Mouse (Mus musculus) heart, postnatal 14 days (tissue): ENCODE results near the gene Ovol2. TPM values are rescaled to one million over a fixed set of nuclear protein-coding genes. Genes with fewer than 3 reads are reported as not detected.

Experiments
- DNase-seq, 2 experiments: peaks; one replicate each; pipeline ENCODE4 v3.0.0; 2021 to 2022
- intact Hi-C: fragments of 180-260 bp; cut with DNase I; formaldehyde crosslinking; loops from one replicate; pipeline ENCODE4 v1.15.1; 2025
- total RNA-seq, 2 experiments: library from RNA; stranded (reverse); gene quantifications; 2 replicates each; pipeline ENCODE4 v1.2.3; 2021

Ovol2 gene
- total RNA-seq, 2 experiments from 2014 or later, result not detected

DNA sequence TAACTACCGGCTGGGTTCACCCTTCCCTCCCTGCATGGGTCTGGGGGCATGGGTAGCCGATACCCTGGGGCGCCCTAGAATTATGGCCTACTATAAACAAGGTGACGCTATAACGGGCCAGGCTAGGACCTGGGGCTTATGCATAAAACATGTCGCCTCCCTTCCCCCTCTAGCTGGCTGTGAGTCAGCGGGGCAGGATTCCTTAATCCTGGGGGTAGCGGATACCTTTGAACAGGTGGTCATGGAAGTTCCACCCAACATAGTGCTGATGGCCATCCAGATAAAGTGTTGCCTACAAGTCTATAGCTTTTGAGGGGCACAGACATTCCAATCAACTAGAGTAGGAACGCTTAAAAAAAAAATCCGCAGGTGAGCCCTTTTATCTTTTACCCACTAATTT is 2.0 kb downstream of the Ovol2 start:
- intact Hi-C loops, result no loop called here
- no peak for DNase-seq

DNA sequence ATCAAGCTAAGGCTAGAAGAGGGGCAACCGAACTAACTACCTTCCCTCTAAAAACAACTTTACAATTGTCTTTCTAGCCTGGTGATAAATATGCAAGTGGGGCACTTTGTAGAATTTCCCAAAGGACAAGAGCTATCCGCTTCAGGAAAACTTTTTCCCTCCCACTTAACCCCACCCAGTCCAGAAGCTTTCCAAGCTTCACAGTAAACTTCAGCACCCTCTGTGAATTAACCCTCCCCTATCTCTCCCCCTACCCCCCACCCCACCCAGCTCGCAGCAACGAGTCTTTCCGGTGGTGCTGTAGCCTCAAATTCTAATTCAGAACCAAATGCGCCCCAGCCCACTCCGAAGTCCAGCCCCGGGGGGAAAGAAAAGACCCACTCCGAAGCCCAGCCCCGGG is 2.5 kb downstream of the Ovol2 start:
- no peak for DNase-seq
- intact Hi-C loops, result no loop called here

DNA sequence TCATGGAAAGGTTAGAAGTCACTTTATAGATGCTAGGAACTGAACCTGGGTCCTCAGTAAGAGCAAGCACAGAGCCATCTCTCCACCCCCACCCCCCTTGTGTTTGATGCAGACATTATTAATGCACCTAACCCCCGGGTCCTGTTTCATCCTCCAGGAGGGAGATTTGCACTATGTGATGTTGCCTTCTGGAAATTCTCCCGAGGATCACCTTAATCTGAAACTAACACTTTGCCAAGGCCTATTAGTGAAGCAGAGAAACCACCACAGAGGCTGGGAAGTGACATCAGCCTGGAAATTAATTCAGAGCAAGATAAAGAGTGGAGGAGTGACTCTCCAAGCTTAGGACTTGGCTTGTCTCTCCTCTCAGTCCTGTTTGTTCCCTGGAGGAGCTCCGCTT is 7.7 kb downstream of the Ovol2 start:
- no peak for DNase-seq
- intact Hi-C loops, result no loop called here

DNA sequence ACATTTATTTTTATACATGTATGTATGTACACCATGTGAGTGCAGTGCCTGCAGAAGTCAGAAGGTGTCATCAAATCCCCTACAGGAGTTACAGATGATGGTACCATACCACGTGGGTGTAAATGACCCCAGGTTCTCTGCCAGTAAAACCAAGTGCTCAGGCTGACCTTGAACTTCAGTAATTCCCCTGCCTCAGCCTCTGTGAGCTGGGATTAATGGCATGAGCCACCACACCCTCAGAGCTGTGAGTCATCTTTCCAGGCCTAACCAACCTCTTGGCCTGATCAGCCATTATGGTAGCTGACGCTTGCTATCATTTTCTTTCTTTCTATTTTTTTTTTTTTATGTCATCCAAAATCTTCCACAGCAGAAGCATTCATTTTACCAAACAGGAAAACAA is 20.6 kb downstream of the Ovol2 start:
- intact Hi-C loops, result no loop called here
- no peak for DNase-seq

DNA sequence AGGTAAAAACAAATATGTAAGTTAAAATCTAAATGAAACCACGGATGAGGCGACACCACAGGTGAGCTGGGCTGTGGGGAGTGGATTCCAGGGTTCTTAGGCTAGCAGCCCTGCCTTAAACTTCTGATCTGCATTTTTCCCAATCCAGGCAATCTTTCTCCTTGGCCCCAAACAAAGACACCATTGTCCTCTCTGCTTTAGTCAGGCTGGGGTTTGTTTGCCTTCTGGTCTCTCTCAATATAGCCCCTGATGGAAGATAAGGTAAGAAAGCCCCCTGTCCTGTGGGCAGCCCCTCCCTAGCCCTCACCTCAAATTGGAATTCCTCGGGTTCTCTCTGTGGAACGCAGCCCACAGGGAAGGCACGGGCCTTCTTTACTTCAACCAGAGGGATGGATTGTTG is 21.7 kb downstream of the Ovol2 start:
- intact Hi-C loops, result no loop called here

DNA sequence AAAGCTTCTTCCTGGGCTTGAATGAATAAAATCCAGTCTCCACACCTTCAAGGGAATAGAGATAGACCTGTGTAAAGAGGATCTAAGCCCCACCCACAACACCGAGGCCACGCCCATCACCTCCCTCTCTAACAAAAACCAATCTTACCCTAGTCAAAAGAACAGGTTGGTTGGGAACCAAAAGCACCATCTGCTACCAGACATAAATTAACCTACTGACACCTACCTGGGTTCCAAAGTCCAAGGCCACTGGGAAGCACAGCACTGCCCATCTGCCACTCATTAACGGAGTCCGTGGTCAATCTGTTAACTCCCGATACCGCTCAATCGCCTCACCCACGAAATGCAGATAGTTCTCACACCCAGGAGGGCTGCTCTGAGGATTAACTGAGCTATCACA is 23.4 kb downstream of the Ovol2 start:
- intact Hi-C loops, result no loop called here

More for the DNA sequence above, 21.7 kb downstream of the Ovol2 start:
- DNase-seq, result no peak

DNA sequence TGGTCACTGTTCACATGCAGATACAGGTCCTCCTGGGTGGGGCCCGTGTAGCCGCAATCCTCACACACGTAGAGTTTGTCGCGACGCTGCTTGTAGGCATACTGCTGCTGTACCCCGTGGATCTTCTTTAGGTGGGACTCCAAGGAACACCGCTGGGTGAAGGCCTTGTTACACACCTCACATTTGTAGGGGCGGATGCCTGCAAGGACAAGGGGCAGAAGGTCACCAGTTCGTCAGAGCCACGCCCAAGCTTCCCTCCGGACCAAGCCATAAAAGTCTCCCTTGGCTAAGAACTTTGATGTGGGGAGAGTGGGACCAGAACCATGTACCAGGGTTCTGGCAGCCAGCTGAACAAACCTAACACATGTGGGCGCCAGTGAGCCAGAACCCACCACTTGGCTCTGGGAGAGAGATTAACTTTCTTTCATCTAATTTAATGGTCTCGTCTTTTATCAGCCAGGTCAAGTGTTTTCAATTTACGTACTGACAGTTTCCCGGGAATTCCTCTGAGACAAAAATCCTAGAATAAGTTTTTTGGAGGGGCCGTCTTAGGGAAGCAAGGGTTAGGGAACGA is 26.1 kb downstream of the Ovol2 start:
- intact Hi-C loops, result no loop called here
- no peak for DNase-seq

More for the DNA sequence above, 23.4 kb downstream of the Ovol2 start:
- no peak for DNase-seq

DNA sequence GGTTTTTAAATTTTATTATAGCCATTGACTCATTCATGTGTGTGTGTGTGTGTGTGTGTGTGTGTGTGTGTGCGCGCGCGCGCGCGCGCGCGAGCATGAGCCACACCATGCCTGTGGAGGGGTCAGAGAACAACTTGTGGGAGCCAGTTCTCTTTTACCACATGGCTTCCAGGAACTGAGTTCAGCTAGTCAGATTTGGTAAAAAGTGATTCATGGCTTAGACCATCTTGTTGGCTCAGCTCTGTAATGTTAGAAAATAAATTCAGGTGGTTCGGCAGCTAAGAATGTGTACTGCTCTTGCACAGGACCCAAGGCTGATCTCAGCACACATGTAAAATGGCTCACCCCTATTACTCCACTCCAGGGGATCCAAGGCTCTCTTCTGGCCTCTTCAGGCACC is 30.8 kb downstream of the Ovol2 start:
- DNase-seq, result no peak
- intact Hi-C loops, result loop anchor here (5.0 kb wide), 1 partner anchor 151 kb away; no protein-coding TSS in a partner anchor

DNA sequence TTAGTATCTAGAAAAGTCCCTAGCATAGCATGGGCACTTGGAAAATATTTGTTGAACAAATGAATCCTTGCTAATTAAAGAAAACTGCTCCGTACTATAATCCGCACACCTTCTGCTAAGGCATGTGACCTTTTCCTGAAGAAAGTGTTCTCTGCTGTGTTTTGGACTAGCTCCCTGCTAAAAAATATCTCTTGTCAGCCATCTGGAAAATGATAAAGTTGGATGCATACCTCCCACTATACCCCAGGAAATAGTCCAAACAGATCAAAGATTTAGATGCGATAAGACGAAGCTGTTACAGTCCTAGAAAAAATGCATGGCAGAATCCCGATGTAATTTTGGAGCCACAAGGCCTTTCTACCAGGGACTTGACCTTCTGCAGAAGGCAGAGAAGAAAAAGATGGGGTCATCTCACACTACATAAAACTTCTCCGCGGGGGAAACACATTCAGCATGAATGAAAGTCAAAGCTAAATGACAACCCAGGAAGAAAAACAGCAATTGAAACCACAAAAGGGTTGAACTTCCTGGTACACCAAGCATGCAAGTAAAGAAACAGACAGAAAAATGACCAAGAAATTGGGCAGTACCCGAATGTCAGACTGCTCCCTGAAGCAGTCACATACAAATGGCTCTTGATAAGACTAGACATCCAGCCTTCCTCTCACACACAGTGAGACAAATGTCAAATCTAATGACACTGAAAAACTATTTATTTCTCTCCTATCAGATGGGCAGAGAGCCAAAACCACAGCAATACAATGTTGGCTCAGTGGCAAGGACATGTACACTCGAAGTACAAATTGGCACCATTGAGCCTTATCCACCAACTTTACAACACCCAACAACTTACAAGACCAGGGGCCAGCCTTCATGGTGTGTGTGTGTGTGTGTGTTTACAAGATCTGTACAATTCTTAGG is 31.9 kb downstream of the Ovol2 start:
- DNase-seq, result no peak
- intact Hi-C loops, result loop anchor here (5.0 kb wide), 1 partner anchor 152 kb away; no protein-coding TSS in a partner anchor

DNA sequence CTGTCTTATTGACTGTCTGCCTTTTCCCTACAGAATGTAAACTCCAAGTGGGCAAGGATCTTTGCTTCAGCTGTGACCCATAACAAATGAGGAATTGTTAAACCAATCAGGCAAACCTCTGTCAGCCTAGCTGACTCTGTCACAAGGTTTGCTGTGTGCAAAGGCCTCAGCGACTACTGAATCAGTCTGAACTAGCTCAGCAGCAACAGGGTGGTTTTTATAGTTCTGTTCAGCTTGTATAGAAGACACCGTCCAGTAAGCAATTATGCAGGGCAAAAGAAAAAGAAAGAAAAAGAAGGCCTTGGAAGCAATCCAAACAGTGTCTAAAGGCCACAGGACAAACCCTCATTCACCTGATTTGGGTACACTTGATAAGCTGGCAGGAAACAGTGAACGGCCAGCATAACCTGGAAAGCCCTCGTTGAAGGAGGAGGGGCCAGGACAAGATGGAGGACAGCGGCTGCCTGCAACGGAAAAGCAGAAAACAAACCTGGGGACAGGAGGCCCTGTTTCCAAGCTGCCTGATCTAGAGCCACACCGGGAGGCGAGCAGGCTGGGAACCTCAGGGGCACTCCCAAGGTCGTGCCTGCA is 36.7 kb downstream of the Ovol2 start:
- intact Hi-C loops, result no loop called here

DNA sequence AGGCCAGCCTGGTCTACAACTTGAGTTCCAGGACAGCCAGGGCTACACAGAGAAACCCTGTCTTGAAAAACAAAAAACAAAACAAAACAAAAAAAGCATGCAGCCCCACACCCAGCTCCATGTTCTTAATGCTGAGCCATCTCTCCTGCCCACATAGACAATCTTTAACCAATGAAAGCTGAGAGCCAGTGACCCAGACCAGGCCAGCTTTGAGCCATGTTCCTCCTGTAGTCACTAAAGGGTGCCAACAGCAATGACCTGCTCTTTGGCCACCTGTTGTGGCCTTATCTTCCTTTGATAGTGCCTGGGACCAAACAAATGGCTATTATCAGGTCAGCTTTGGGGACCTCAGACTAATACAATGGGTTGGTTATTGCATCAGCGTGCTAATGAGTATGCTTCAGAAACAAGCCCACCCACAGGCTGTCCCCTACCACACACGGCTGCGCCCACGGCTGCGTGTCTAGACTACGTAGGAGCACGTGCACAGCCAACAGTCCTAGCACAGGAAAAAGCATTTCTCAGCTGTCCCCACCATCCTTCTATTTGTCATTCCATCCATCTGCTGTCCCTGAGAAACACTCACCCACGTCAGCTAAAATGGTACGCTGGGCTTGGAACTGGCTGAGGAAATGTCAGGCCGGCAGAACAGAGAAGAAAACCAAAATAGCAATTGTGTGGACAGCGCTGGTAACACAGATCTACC is 40.2 kb downstream of the Ovol2 start:
- no peak for DNase-seq
- intact Hi-C loops, result no loop called here

More for the DNA sequence above, 36.7 kb downstream of the Ovol2 start:
- DNase-seq, result no peak

DNA sequence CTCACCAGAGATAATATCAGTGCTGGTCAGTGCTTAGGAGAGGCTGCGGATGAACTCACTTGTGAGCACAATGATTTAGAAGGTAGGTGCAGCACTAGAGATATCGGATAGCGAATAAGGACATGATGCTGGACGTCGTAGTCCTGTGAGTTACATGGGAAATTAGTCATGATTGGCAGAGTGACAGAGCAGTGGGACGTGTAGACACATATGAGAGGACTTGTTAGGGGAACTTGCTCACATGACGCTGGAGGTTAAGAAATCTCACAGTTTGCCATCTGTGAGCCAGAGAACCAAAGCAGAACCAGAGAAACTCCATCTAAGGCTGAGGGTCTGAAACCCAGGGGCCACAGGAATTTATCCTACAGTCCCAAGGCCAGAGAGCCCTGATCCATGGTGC is 41.6 kb downstream of the Ovol2 start:
- intact Hi-C loops, result no loop called here
- DNase-seq, result no peak

DNA sequence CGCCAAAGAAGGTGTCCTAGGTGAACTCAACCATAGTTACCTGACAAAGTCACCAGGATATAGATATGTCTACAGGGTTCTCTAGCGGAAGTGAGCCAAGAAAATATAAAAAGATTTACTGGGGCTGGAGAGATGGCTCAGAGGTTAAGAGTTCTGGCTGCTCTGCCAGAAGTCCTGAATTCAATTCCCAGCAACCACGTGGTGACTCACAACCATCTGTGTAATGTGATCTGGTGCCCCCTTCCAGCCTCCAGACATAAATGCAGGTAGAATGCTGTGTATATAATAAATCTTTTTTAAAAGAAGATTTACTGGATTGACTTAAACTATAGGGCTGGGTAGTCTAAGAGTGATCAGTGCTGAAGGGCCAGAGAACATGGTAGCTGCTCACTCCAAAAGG is 50.5 kb downstream of the Ovol2 start:
- intact Hi-C loops, result no loop called here
- no peak for DNase-seq

DNA sequence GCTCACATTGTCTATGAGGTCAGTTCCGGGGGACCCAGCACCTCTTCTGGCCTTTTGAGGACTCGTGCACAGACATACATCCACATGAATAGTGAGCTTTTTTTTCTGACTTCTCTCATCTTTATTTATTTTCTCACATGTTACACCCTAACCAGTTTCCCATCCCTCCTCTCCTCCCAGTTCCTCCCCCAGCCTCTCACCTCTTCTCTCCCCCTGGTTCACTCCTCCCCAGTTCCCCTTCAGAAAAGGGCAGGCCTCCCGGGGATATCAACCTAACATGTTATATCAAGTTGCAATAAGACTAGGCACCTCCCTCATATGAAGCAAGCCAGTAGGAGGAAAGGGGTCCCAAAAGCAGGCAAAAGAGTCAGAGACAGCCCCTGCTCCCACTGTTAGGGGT is 51.4 kb downstream of the Ovol2 start:
- intact Hi-C loops, result no loop called here
- DNase-seq, result no peak

DNA sequence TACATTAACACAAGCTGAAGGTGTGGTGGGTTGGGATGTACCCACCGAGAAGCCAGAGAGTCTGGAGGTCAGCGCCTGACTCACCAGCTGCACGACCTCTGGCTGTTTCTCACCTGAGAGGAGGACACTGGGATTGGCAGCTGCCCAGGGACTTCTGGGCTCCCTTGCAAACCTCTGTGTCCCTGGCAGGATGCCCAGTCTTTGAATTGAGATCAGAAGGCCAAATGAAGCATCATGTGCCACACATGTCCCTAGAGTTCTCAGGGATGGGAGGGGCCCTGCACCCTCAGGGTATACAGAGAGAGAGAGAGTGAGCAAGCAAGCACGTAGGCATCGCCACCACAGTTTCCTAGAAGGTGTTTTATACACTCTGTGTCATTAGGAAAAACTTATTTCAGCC is 52.2 kb downstream of the Ovol2 start:
- intact Hi-C loops, result no loop called here
- peak; percentile 80 to 83 for DNase-seq

DNA sequence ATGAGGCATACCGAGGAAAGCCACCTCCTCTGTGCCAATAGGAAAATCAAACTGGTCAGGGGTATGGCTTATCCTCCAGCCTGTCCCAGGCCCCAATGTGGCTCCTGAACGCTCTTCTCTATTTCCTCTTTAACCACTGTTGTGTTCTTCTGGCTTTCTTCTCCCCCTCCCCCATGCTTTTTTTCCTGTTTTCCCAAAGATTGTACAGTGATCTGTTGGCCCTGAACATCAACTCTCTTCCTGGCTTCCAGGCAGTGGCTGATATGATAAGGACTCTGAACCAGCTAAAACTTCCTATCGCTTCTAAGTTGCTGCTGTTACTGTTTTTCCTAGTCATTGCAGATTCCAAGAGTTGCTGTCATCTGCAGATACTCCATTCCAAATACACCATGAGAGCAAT is 55.1 kb downstream of the Ovol2 start:
- intact Hi-C loops, result no loop called here
- DNase-seq, result no peak

DNA sequence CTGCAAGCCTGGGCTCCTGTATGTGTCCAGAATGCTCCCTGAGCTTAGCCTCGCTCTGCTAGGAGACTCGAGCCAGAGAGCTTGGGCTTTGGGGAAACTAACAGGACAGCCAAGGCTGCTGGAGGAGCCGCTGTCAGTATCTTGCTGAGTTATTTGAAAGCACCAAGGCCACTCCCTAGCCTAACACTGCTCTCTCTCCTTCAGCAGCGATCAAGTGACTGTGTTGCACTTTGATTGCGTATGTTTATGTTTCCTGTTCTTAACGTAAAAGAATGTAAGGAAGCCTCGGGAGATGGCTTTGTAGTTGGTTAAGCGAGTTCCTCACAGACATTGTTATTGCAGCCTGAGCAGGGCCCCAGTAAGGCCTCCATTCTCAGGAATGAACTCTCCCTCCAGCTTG is 57.2 kb downstream of the Ovol2 start:
- intact Hi-C loops, result loop anchor here (5.0 kb wide), 1 partner anchor 272 kb away; no protein-coding TSS in a partner anchor
- no peak for DNase-seq

DNA sequence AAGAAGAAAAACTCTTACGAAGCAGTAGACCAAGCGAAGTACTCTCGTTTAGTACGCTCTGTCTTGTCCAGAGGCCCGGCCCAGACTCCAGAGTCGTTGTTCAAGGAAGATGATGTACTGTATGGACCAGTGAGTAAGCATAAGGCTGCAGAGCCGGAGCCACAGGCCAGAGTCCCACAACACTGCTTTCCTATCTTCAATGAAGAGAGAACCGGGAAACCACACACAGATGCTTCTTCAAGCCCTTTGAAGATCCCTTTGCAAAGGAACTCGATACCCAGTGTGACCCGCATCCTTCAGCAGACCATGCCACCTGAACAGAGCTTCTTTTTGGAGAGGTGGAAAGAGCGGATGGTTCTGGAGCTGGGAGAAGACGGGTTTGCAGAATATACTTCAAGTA is 59.9 kb downstream of the Ovol2 start:
- intact Hi-C loops, result loop anchor here (5.0 kb wide), 1 partner anchor 270 kb away; no protein-coding TSS in a partner anchor

DNA sequence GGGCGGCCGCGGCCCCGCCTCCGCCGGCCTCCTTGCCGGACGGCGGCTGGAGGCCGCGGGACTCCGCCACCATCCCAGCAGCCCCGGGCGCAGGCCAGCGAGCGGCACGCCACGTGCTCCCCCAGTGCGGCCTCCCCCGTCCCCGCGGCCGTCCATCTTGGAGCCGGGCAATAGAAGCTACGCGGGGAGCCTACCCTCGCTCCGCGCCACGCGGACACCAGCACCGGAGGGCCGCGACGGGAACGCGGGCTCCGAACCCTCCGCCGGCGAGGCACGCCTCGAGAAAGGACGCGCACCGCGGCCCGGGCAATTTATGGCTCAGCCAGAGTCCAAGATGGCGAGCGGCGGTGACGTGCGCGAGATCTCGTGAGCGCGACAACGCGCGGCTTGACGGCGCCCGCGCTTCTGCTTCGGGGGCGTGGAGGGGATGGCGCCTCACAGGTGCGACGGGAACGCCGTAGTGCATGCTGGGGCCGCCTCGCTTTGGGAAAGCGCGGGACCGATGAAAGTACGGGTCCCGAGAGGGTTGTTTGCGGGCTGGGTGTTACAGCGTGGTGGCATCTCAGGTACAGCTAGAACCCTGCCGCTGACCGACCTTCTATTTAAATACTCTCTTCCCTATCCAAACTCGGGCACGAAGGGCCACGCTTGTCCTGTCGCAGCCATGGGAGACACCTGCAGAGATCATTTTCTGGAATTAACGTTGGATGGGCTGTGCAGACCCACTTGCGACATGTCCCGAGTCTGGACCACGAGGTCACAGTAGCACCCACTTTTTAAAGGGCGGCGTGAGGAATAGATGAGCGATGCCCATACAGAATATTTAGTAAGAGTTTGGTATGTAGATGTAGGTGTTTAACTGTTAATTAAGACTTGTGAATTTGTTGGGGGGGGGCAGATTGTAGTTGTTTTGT is 61.2 kb downstream of the Ovol2 start, which contains the start of the genes Mgme1 and Snx5:
TSS of gene Mgme1 (plus strand) at position 157 of the 914 bp plus-strand sequence.
TSS of gene Snx5 (minus strand) at position 400 of the 914 bp plus-strand sequence.
- intact Hi-C loops, result loop anchor here (5.0 kb wide), 1 partner anchor 268 kb away; no protein-coding TSS in a partner anchor
- DNase-seq, result peak; percentile 90 to 93

More for the DNA sequence above, 59.9 kb downstream of the Ovol2 start:
- no peak for DNase-seq
